Mouse (Mus musculus) olfactory bulb, adult 2 months (tissue): ENCODE results near the gene Lrrfip2.

Experiments
- CTCF ChIP-seq: fragments of 200-500 bp; IDR thresholded peaks from 2 replicates; pipeline ENCODE4 v1.5.1; 2012; ENCODE audit warnings: low read depth, mild to moderate bottlenecking, low read length, moderate library complexity; ENCODE audit not compliant: insufficient read depth
- POLR2A ChIP-seq: fragments of 200-500 bp; IDR thresholded peaks from 2 replicates; pipeline ENCODE4 v1.6.1; 2012; ENCODE audit warnings: mild to moderate bottlenecking, low read depth, low read length, moderate library complexity; ENCODE audit not compliant: insufficient read depth

- TF ChIP-seq CTCF, result no peak
- no peak for TF ChIP-seq POLR2A
Measured at GRCm38 (mm10) chr9:111126735-111127134, 9.3 kb downstream of the Lrrfip2 start.
